Mouse (Mus musculus): ENCODE measurements around the gene Tescl. TPM values are rescaled to one million over a fixed set of nuclear protein-coding genes. Genes with fewer than 3 reads are reported as not detected.

The Tescl gene
- polyA plus RNA-seq, 1 experiment from 2014 or later: not detected

GRCm38 (mm10) chr7:24325675-24326128 lies 8.0 kb downstream of the Tescl start:
- Histone ChIP-seq H3K36me3 (ENCODE audit: control insufficient read depth, insufficient read depth, low read length) (no peaks in the 10 kb centered on the region), H3K4me3 (replicated peaks; ENCODE audit: low read depth, low read length) (peak overlapping the region; percentile 25), H3K4me2 (ENCODE audit: low read length) (peak overlapping the region; percentile 50), H3K4me1 (ENCODE audit: control insufficient read depth, insufficient read depth, low read length) (no peaks in the 10 kb centered on the region), H3K9me3 (ENCODE audit: control insufficient read depth, low read length) (peaks cover 8% of the 10 kb centered on the region; the same call in 1 of the 2 replicates), H3K27me3 (ENCODE audit: control insufficient read depth, insufficient read depth, low read length) (no peaks in the 10 kb centered on the region), H3K9ac (replicated peaks; ENCODE audit: low read length) (no peak overlapping the region), H3K27ac (replicated peaks; ENCODE audit: low read depth, low read length) (no peak overlapping the region)
- WGBS: 11% methylated on average over 13 of the region's 13 CpGs
- DNase-seq (peak; percentile 58), ATAC-seq (ENCODE audit: low FRiP score, low TSS enrichment) (no peak)

GRCm38 (mm10) chr7:24325197-24325596 lies 8.5 kb downstream of the Tescl start:
- 80% methylated on average over 6 of the region's 6 CpGs for WGBS
- Histone ChIP-seq H3K4me2 (ENCODE audit: low read length) (peak overlapping the region; percentile 50), H3K27ac (replicated peaks; ENCODE audit: low read depth, low read length) (no peak overlapping the region), H3K36me3 (ENCODE audit: control insufficient read depth, insufficient read depth, low read length) (no peaks in the 10 kb centered on the region), H3K4me3 (replicated peaks; ENCODE audit: low read depth, low read length) (no peak overlapping the region; the same call in 1 of the 2 replicates), H3K9me3 (ENCODE audit: control insufficient read depth, low read length) (peaks cover 8% of the 10 kb centered on the region; the same call in 1 of the 2 replicates), H3K27me3 (ENCODE audit: control insufficient read depth, insufficient read depth, low read length) (no peaks in the 10 kb centered on the region), H3K9ac (replicated peaks; ENCODE audit: low read length) (no peak overlapping the region), H3K4me1 (ENCODE audit: control insufficient read depth, insufficient read depth, low read length) (no peaks in the 10 kb centered on the region)
- ATAC-seq (ENCODE audit: low FRiP score, low TSS enrichment) (no peak), DNase-seq (peak; percentile 42)

- WGBS: 82% methylated on average over 4 of the region's 4 CpGs
These were observed 11.1 kb downstream of the Tescl start for GRCm38 (mm10) chr7:24322593-24322992.

GRCm38 (mm10) chr7:24318942-24319341 lies 14.8 kb downstream of the Tescl start:
- no peak for DNase-seq
- no peak overlapping the region for H3K4me2 ChIP-seq (ENCODE audit: low read length)
- H3K9ac ChIP-seq (replicated peaks; ENCODE audit: low read length): no peak overlapping the region
- H3K9me3 ChIP-seq (ENCODE audit: control insufficient read depth, low read length): peaks cover 5% of the 10 kb centered on the region; the same call in 1 of the 2 replicates
- peaks cover 5% of the 10 kb centered on the region for H3K4me1 ChIP-seq (ENCODE audit: control insufficient read depth, insufficient read depth, low read length)
- H3K36me3 ChIP-seq (ENCODE audit: control insufficient read depth, insufficient read depth, low read length): peaks cover 2% of the 10 kb centered on the region; the same call in 1 of the 2 replicates
- H3K27me3 ChIP-seq (ENCODE audit: control insufficient read depth, insufficient read depth, low read length): no peaks in the 10 kb centered on the region
- WGBS: 75% methylated on average over 6 of the region's 6 CpGs
- ATAC-seq (ENCODE audit: low FRiP score, low TSS enrichment): no peak
- H3K4me3 ChIP-seq (replicated peaks; ENCODE audit: low read depth, low read length): no peak overlapping the region
- no peak overlapping the region for H3K27ac ChIP-seq (replicated peaks; ENCODE audit: low read depth, low read length)

More at GRCm38 (mm10) chr7:24322593-24322992, 11.1 kb downstream of the Tescl start:
- no peaks in the 10 kb centered on the region for H3K4me1 ChIP-seq (ENCODE audit: control insufficient read depth, insufficient read depth, low read length)
- no peak overlapping the region for H3K27ac ChIP-seq (replicated peaks; ENCODE audit: low read depth, low read length)
- H3K36me3 ChIP-seq (ENCODE audit: control insufficient read depth, insufficient read depth, low read length): no peaks in the 10 kb centered on the region
- no peak overlapping the region for H3K4me2 ChIP-seq (ENCODE audit: low read length)
- H3K9me3 ChIP-seq (ENCODE audit: control insufficient read depth, low read length): peaks cover 8% of the 10 kb centered on the region; the same call in 1 of the 2 replicates
- DNase-seq: no peak
- no peak overlapping the region for H3K9ac ChIP-seq (replicated peaks; ENCODE audit: low read length)
- no peak overlapping the region for H3K4me3 ChIP-seq (replicated peaks; ENCODE audit: low read depth, low read length)
- no peak for ATAC-seq (ENCODE audit: low FRiP score, low TSS enrichment)
- no peaks in the 10 kb centered on the region for H3K27me3 ChIP-seq (ENCODE audit: control insufficient read depth, insufficient read depth, low read length)

GRCm38 (mm10) chr7:24316567-24317092 lies 17.1 kb downstream of the Tescl start, which contains the start of gene Zfp94:
Zfp94 (minus strand) TSS chr7:24316666.
- WGBS: under 1% methylated on average over 33 of the region's 33 CpGs
- peaks cover 10% of the 10 kb centered on the region for H3K36me3 ChIP-seq (ENCODE audit: control insufficient read depth, insufficient read depth, low read length)
- DNase-seq (peak; percentile 99), ATAC-seq (ENCODE audit: low FRiP score, low TSS enrichment) (peak; percentile 95)
- H3K27ac ChIP-seq (replicated peaks; ENCODE audit: low read depth, low read length): peak within 1 kb of the TSS; percentile 77
- H3K4me3 ChIP-seq (replicated peaks; ENCODE audit: low read depth, low read length): peak within 1 kb of the TSS; percentile 62
- peaks cover 5% of the 10 kb centered on the region for H3K4me1 ChIP-seq (ENCODE audit: control insufficient read depth, insufficient read depth, low read length)
- no peaks in the 10 kb centered on the region for H3K27me3 ChIP-seq (ENCODE audit: control insufficient read depth, insufficient read depth, low read length)
- H3K4me2 ChIP-seq (ENCODE audit: low read length): peak within 1 kb of the TSS; percentile 80
- no peaks in the 10 kb centered on the region for H3K9me3 ChIP-seq (ENCODE audit: control insufficient read depth, low read length)
- H3K9ac ChIP-seq (replicated peaks; ENCODE audit: low read length): peak within 1 kb of the TSS; percentile 90

- Histone ChIP-seq H3K9me3 (ENCODE audit: control insufficient read depth, low read length) (no peaks in the 10 kb centered on the region), H3K9ac (replicated peaks; ENCODE audit: low read length) (peak overlapping the region; percentile 90), H3K4me1 (ENCODE audit: control insufficient read depth, insufficient read depth, low read length) (peaks cover 5% of the 10 kb centered on the region), H3K36me3 (ENCODE audit: control insufficient read depth, insufficient read depth, low read length) (peaks cover 17% of the 10 kb centered on the region), H3K4me3 (replicated peaks; ENCODE audit: low read depth, low read length) (peak overlapping the region; percentile 62), H3K27ac (replicated peaks; ENCODE audit: low read depth, low read length) (peak overlapping the region; percentile 75), H3K4me2 (ENCODE audit: low read length) (peak overlapping the region; percentile 80), H3K27me3 (ENCODE audit: control insufficient read depth, insufficient read depth, low read length) (no peaks in the 10 kb centered on the region)
- ATAC-seq (ENCODE audit: low FRiP score, low TSS enrichment) (peak; percentile 80; the same call in 1 of the 2 replicates), DNase-seq (no peak)
- WGBS: 31% methylated on average over 29 of the region's 29 CpGs
These were observed 17.8 kb downstream of the Tescl start for GRCm38 (mm10) chr7:24315726-24316566.

- peak within 1 kb of the TSS; percentile 83 for H3K4me2 ChIP-seq (ENCODE audit: low read length)
- peak within 1 kb of the TSS; percentile 75 for H3K4me3 ChIP-seq (replicated peaks; ENCODE audit: low read depth, low read length)
- no peaks in the 10 kb centered on the region for H3K9me3 ChIP-seq (ENCODE audit: control insufficient read depth, low read length)
- DNase-seq (peak; percentile 79), ATAC-seq (ENCODE audit: low FRiP score, low TSS enrichment) (peak; percentile 57; the same call in 1 of the 2 replicates)
- peak within 1 kb of the TSS; percentile 91; the same call in 1 of the 2 replicates for H3K27ac ChIP-seq (replicated peaks; ENCODE audit: low read depth, low read length)
- 1% methylated on average over 13 of the region's 13 CpGs for WGBS
- H3K4me1 ChIP-seq (ENCODE audit: control insufficient read depth, insufficient read depth, low read length): peaks cover 12% of the 10 kb centered on the region
- H3K27me3 ChIP-seq (ENCODE audit: control insufficient read depth, insufficient read depth, low read length): no peaks in the 10 kb centered on the region
- peaks cover 48% of the 10 kb centered on the region for H3K36me3 ChIP-seq (ENCODE audit: control insufficient read depth, insufficient read depth, low read length)
- H3K9ac ChIP-seq (replicated peaks; ENCODE audit: low read length): peak within 1 kb of the TSS; percentile 82; the same call in 1 of the 2 replicates
These were observed 32.9 kb downstream of the Tescl start, which contains the start of gene Zfp61 for GRCm38 (mm10) chr7:24300771-24301282. Zfp61 (minus strand) TSS chr7:24301232.

GRCm38 (mm10) chr7:24299823-24300481 lies 33.8 kb downstream of the Tescl start:
- DNase-seq (peak; percentile 24), ATAC-seq (ENCODE audit: low FRiP score, low TSS enrichment) (peak; percentile 35)
- Histone ChIP-seq H3K9me3 (ENCODE audit: control insufficient read depth, low read length) (no peaks in the 10 kb centered on the region), H3K4me3 (replicated peaks; ENCODE audit: low read depth, low read length) (peak overlapping the region; percentile 75), H3K27me3 (ENCODE audit: control insufficient read depth, insufficient read depth, low read length) (no peaks in the 10 kb centered on the region), H3K9ac (replicated peaks; ENCODE audit: low read length) (peak overlapping the region; percentile 82), H3K36me3 (ENCODE audit: control insufficient read depth, insufficient read depth, low read length) (peaks cover 53% of the 10 kb centered on the region), H3K27ac (replicated peaks; ENCODE audit: low read depth, low read length) (peak overlapping the region; percentile 91), H3K4me1 (ENCODE audit: control insufficient read depth, insufficient read depth, low read length) (peaks cover 12% of the 10 kb centered on the region), H3K4me2 (ENCODE audit: low read length) (peak overlapping the region; percentile 83)
- whole genome bisulfite sequencing: under 1% methylated on average over 18 of the region's 18 CpGs

Measured in midbrain, embryonic 14.5 days (tissue).